Mouse (Mus musculus) thymus, postnatal 4 days (tissue): Measurements from ENCODE around the gene Fancc.
A peak's percentile ranks its signal among the peaks of the same experiment; 100 is the strongest.
"Not testable (repeated sequence)": the region's sequence is repeated elsewhere in the genome, so short reads cannot be mapped to it uniquely, and the experiment has no call there.

Source experiments
- DNase-seq: peaks from one replicate; pipeline ENCODE4 v3.0.0; 2021

Gene Fancc

GRCm38 (mm10) chr13:63514931-63515360, 17.9 kb upstream of the Fancc start:
- DNase-seq = no peak

GRCm38 (mm10) chr13:63513374-63514098, 16.5 kb upstream of the Fancc start:
- no peak for DNase-seq

- DNase-seq = no peak
Measured at GRCm38 (mm10) chr13:63512411-63512810, 15.3 kb upstream of the Fancc start.

DNA sequence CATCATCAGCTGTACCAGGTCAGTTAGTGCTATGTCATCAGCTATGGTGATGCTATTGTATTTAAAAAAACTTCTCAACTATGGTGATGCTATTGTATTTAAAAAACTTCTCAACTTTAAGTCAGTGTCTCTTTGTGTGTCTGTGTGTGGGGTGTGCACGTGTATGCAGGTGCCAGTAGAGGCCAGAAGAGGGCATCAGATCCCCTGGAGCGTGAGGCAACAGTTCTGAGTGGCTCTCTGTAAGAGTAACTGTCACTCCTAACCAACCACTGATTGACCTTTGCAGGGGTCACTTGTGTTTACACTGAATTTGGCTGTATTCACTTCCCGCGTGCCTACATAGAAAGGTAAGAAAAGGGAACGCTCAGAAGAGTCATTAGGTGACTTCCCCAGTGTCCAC, 10.7 kb upstream of the Fancc start:
- DNase-seq = peak; percentile 22

- DNase-seq = no peak
Measured at GRCm38 (mm10) chr13:63507001-63507556, 10.0 kb upstream of the Fancc start.

GRCm38 (mm10) chr13:63506364-63506763, 9.3 kb upstream of the Fancc start:
- no peak for DNase-seq

GRCm38 (mm10) chr13:63502391-63502790, 5.3 kb upstream of the Fancc start:
- peak; percentile 58 for DNase-seq

DNA sequence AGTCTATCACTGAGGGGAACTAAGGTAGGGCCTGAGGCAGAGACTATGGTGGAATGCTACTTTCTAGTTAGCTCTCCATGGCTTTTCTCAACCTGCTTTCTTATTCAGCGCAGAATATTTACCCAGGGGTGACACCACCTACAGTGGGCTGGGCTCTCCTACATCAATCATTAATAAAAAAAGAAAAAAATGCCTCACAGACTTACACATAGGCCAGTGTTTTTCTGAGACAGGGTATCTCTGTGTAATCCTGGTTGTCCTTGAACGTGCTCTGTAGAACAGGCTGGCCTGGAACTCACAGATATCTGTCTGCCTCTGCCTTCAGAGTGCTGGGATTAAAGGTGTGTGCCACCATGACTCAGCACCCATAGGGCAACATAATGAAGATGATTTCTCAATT, 2.4 kb upstream of the Fancc start:
- DNase-seq = no peak

- no peak for DNase-seq
Measured at GRCm38 (mm10) chr13:63487707-63488042, 9.4 kb downstream of the Fancc start.

DNA sequence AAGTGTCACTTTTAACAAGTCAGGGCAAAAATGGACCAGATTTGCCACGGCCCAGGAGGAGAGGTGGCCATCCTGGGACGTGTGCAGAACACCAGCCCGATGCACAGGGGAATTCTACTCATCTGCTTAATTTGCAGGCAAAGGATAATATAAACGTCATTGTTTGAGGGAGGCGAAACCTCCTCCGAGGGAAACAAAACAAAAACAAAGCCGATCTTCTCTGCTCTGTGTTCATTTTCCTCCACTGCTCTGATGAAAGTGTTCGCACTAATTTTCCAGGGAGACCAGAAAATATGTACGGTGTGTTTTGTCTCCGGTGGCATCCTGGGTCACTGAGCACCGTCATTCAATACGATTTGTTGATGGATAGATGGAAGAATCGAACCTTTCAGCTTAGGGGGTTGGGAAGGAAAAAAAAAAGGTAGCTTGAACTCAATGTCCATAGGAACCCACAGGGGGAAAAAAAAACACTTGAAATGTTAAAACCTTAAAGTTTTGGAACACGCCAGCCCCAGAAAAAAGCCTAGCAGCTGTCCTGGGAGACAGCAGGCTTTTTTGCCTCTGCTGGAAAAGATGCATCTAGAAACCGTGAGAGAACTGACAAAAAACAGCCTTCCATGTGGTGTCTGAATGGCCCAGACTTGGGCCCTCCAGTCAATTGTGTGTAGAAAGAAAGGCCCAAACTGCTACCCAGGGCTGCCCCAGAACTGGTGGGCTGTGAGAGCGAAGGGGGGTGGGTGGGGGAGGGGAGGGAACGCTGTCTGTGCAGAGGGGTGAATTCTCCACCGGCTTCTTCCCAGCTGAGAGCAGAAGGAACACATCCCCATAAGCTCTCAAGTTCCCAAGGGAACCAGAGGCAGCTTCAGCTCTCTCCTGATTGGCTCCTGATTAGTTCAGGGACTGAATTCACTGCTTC, 10.0 kb downstream of the Fancc start:
- no peak for DNase-seq

GRCm38 (mm10) chr13:63475356-63475755, 21.7 kb downstream of the Fancc start:
- no peak for DNase-seq

GRCm38 (mm10) chr13:63452898-63453297, 44.2 kb downstream of the Fancc start:
- DNase-seq = no peak

GRCm38 (mm10) chr13:63451140-63451539, 45.9 kb downstream of the Fancc start:
- no peak for DNase-seq

- DNase-seq = no peak
Measured at GRCm38 (mm10) chr13:63445419-63445818, 51.7 kb downstream of the Fancc start.

- peak; percentile 28 for DNase-seq
Measured at GRCm38 (mm10) chr13:63432759-63433158, 64.3 kb downstream of the Fancc start.

DNA sequence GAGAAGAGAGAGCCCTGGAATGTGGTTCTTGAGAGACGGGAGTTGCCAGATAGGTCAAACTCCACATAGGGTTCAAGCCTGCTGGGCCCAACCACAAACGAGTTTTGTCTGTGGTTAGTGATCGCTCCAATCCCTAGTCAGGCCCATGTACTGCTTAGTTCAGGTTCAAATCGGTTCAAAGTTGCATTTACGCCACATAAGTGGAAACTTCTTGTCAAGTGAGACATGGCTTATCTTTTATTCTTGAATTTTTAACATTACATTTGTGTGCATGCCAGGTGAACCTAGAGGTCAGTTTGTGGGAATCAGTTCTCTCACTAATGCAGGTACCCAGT, 65.3 kb downstream of the Fancc start:
- DNase-seq = no peak

DNA sequence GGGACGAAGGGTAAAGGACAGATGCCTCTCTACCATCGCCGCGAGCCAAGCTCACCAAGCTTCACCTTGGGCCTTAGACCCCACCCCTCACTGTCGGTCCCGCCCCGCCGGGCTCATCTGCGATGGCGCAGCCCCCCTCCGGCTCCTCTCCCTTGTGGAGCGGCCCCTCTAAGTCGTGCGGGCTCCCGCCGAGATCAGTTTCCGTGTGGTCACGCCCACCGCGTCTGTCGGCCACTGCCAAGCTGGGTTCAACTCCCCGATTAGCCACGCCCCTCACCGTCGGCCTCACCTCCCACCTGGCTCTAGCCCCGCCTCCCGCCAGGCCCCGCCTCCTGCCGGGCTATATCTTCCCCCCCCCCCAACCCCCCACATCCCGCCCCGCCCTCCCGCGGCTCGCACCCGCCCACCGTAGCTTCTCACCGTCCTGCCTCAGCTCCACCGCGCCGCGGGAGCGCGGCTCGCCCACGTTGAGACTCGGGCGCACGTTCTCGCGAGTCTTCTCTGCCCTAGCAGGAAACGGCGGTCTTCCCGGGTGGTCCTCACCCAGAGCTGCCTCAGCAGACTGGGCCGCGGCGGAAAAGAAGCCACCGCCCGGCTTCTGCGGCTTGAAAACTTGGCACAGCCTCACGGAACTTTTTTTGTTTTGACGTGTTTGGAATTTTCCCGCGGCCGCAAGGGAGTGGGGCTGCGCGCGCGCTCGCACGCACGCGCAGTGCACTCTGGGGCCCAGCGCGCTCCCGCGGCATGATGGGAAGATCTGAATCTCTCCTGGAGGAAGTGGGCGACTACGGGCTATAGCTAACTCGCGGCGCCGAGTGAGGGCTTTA, 65.8 kb downstream of the Fancc start:
- peak; percentile 99 for DNase-seq

DNA sequence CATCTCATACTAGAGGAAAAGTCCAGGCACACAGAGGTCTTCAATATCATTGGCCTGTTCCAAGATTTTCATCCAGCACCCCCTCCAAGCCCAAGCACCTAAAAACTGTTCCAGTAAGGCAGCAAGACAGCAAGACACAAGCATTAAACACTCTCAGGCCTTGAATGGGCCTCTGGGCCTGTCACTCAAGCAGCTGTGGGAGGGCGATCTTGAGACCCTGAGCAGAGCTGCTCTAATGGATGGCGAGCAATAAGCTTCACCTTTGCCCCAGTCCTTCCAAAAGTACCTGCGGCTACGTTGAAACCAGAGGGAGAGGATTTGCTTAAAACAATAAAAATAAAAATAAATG, 66.4 kb downstream of the Fancc start:
- no peak for DNase-seq

DNA sequence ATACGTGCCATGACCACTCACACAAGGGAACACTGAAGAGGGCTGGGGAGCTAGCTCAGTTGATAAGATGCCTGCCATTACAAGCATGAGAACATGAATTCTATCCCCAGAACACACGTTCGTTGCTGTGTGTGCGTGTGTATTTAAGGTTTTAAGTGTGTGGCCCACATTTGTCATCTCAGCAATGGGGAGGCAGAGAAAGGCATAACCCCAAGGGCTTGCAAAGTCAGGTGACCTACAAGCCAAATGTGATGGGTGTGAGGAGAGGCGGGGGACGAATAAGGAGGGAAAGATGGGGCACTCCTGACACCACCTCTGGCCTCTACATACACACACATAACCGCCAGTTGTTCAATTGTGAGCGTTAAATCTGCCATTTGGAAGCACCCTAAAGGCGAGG, 66.9 kb downstream of the Fancc start:
- no peak for DNase-seq

DNA sequence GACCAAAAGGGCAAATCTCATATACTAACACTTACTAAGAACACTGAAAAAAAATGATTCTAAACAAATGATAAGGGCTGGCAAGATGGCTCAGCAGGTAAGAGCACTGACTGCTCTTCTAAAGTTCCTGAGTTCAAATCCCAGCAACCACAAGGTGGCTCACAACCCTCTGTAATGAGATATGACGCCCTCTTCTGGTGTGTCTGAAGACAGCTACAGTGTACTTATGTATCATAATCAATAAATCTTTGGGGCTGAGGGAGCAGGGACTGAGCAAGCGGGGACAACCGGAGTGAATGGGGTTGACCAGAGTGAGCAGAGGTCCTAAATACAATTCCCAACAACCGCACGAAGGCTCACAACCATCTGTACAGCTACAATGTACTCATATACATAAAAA, 68.9 kb downstream of the Fancc start:
- DNase-seq = not testable (repeated sequence)

DNA sequence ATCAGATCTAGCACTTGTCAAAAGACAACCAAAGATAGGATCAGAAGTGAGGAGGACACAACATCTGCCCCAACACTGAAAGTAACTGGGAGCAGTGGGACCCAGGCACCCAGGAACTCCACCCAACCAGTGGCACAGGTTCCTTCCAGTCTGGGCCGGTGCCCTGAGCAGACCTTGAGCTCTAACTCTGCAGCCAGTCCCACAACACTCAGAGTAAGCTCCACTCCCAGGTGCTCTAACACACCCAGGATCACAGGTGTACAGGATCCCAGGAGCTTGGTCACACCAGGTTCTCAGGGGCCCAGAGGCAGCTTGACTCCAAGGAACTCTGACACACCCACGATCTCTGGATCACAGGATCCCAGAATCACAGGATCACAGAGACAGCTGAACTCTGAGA, 74.0 kb downstream of the Fancc start:
- no peak for DNase-seq

DNA sequence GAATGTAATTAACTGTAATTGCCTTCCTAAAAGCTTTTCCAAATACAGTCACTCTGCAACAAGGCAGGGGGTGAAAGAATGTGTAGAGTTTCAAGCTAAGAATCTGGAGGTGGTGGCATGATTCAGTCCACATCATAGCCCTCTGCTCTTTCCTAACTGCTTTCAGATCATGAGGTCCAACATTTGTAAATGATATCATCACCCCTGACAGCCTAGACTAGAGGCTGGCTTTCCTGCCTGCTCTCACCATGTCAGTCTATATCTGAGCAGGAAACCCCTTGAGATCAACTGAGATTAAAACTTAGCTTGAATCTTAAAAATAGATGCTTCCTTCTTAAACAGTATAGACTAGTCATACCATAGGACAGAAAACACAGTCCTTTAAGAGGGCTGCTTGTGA, 75.9 kb downstream of the Fancc start:
- DNase-seq = no peak

GRCm38 (mm10) chr13:63418148-63418547, 78.9 kb downstream of the Fancc start:
- DNase-seq = no peak
